Mouse (Mus musculus) adrenal gland, adult 8-10 months (tissue): ENCODE measurements at regions not wholly inside any gene's neighbourhood (a gene's known extent, or its start where the extent isn't known, plus 50 kb on each side); places are given as distances from the start of the nearest gene placed in this dataset.
A peak's percentile ranks its signal among the peaks of the same experiment; 100 is the strongest.
"Not testable (repeated sequence)": the region's sequence is repeated elsewhere in the genome, so short reads cannot be mapped to it uniquely, and the experiment has no call there.

Source experiments
- DNase-seq: peaks from one replicate; pipeline ENCODE4 v3.0.0; 2022

GRCm38 (mm10) chr6:16765354-16765753 is 132.9 kb downstream of the Tfec start:
- DNase-seq = no peak

- no peak for DNase-seq
Measured at GRCm38 (mm10) chr6:16764707-16765106, 133.5 kb downstream of the Tfec start.

GRCm38 (mm10) chr6:16755044-16755443 is 143.2 kb downstream of the Tfec start:
- DNase-seq = not testable (repeated sequence)

GRCm38 (mm10) chr6:16733184-16733583 is 165.1 kb downstream of the Tfec start:
- no peak for DNase-seq

GRCm38 (mm10) chr6:16732095-16732494 is 166.1 kb downstream of the Tfec start:
- no peak for DNase-seq

- DNase-seq = no peak
Measured at GRCm38 (mm10) chr6:16727256-16727890, 170.9 kb downstream of the Tfec start.

GRCm38 (mm10) chr6:16725256-16725655 is 173.0 kb downstream of the Tfec start:
- DNase-seq = no peak

GRCm38 (mm10) chr6:16704496-16704895 is 193.7 kb downstream of the Tfec start:
- no peak for DNase-seq

GRCm38 (mm10) chr6:16703412-16703746 is 194.9 kb downstream of the Tfec start:
- DNase-seq = no peak

- peak; percentile 1 for DNase-seq
Measured at GRCm38 (mm10) chr6:16702706-16703411, 195.4 kb downstream of the Tfec start.

- DNase-seq = no peak
Measured at GRCm38 (mm10) chr6:16697285-16697684, 201.0 kb downstream of the Tfec start.

GRCm38 (mm10) chr6:16668004-16668403 is 230.2 kb downstream of the Tfec start:
- DNase-seq = no peak

GRCm38 (mm10) chr6:16667241-16667640 is 231.0 kb downstream of the Tfec start:
- DNase-seq = no peak

GRCm38 (mm10) chr6:16646269-16646668 is 252.0 kb downstream of the Tfec start:
- DNase-seq = no peak

GRCm38 (mm10) chr6:16643519-16643918 is 254.7 kb downstream of the Tfec start:
- no peak for DNase-seq

GRCm38 (mm10) chr6:16636736-16637304 is 261.4 kb downstream of the Tfec start:
- no peak for DNase-seq

GRCm38 (mm10) chr6:16636108-16636507 is 262.1 kb downstream of the Tfec start:
- no peak for DNase-seq

GRCm38 (mm10) chr6:16607393-16608023 is 290.7 kb downstream of the Tfec start:
- DNase-seq = no peak

- no peak for DNase-seq
Measured at GRCm38 (mm10) chr6:16606687-16607392, 291.4 kb downstream of the Tfec start.

- DNase-seq = no peak
Measured at GRCm38 (mm10) chr6:16592411-16592810, 305.8 kb downstream of the Tfec start.

- DNase-seq = no peak
Measured at GRCm38 (mm10) chr6:16582302-16582701, 315.9 kb downstream of the Tfec start.

- DNase-seq = no peak
Measured at GRCm38 (mm10) chr6:16581801-16582200, 316.4 kb downstream of the Tfec start.

- no peak for DNase-seq
Measured at GRCm38 (mm10) chr6:16575875-16576274, 322.4 kb downstream of the Tfec start.
